Mouse (Mus musculus) MEL (cell line): ENCODE results near the gene Ap1b1. TPM values are rescaled to one million over a fixed set of nuclear protein-coding genes. Genes with fewer than 3 reads are reported as not detected.

Experiments used
- DNase-seq: peaks from one replicate; pipeline ENCODE4 v3.0.0; 2011; ENCODE audit warnings: low read depth, low spot score
- H3K27ac ChIP-seq: 2 replicates; pipeline ENCODE4 v1.5.1; 2012; ENCODE audit warnings: low read depth, mild to moderate bottlenecking, control low read depth, low read length, moderate library complexity; ENCODE audit not compliant: control insufficient read depth
- H3K27me3 ChIP-seq, 2 experiments: fragments of 150-350 bp in 1 of 2; sonication (generic) in 1 of 2; 2 replicates each; pipeline ENCODE4 v1.6.1; 2012; ENCODE audit warnings: low read length in 2 of 2, mild to moderate bottlenecking in 2 of 2, improper control_type of control experiment in 1 of 2, moderate library complexity in 1 of 2; ENCODE audit not compliant: insufficient read depth in 2 of 2, control insufficient read depth in 1 of 2
- H3K36me3 ChIP-seq, 2 experiments: 2 replicates each; pipeline ENCODE4 v1.6.1; 2012 to 2014; ENCODE audit warnings: low read length in 2 of 2, improper control_type of control experiment in 1 of 2, inconsistent platforms in 1 of 2, mild to moderate bottlenecking in 1 of 2; ENCODE audit not compliant: insufficient read depth in 2 of 2, control insufficient read depth in 1 of 2
- H3K4me1 ChIP-seq, 2 experiments: fragments of 150-350 bp in 1 of 2; sonication (generic) in 1 of 2; 2 replicates each; pipeline ENCODE4 v1.6.1; 2012; ENCODE audit warnings: low read length in 2 of 2, improper control_type of control experiment in 1 of 2, mild to moderate bottlenecking in 1 of 2; ENCODE audit not compliant: insufficient read depth in 2 of 2, control insufficient read depth in 1 of 2
- H3K4me3 ChIP-seq, 2 experiments: fragments of 150-350 bp in 1 of 2; sonication (generic) in 1 of 2; 2 replicates each; pipeline ENCODE4 v1.5.1; 2012; ENCODE audit warnings: low read depth in 2 of 2, low read length in 2 of 2, mild to moderate bottlenecking in 2 of 2, moderate library complexity in 2 of 2, control low read depth in 1 of 2, improper control_type of control experiment in 1 of 2; ENCODE audit not compliant: control insufficient read depth in 1 of 2, insufficient read depth in 1 of 2
- H3K79me2 ChIP-seq: 2 replicates; pipeline ENCODE4 v1.6.1; 2012; ENCODE audit warnings: mild to moderate bottlenecking, low read length, moderate library complexity; ENCODE audit not compliant: control insufficient read depth, poor library complexity, insufficient read depth
- H3K9ac ChIP-seq: 2 replicates; pipeline ENCODE4 v1.6.1; 2012; ENCODE audit warnings: low read depth, mild to moderate bottlenecking, control low read depth, low read length, moderate library complexity; ENCODE audit not compliant: control insufficient read depth, poor library complexity, severe bottlenecking
- H3K9me3 ChIP-seq: fragments of 150-350 bp; sonication (generic); replicated peaks from 2 replicates; pipeline ENCODE4 v1.6.1; 2012; ENCODE audit warnings: mild to moderate bottlenecking, low read length, improper control_type of control experiment, moderate library complexity; ENCODE audit not compliant: insufficient read depth
- ETS1 ChIP-seq: IDR thresholded peaks from 2 replicates; pipeline ENCODE4 v1.6.1; 2012; ENCODE audit warnings: low read depth, mild to moderate bottlenecking, inconsistent platforms, low read length, improper control_type of control experiment, moderate library complexity
- GATA1 ChIP-seq: IDR thresholded peaks from 2 replicates; pipeline ENCODE4 v1.6.1; 2011; ENCODE audit warnings: low read depth, low read length, improper control_type of control experiment
- MAFK ChIP-seq: IDR thresholded peaks from 2 replicates; pipeline ENCODE4 v1.6.1; 2011; ENCODE audit warnings: low read depth, mild to moderate bottlenecking, low read length, improper control_type of control experiment, borderline replicate concordance
- MAX ChIP-seq: IDR thresholded peaks from 2 replicates; pipeline ENCODE4 v1.6.1; 2011; ENCODE audit warnings: low read length, improper control_type of control experiment
- MEF2A ChIP-seq: IDR thresholded peaks from 2 replicates; pipeline ENCODE4 v1.6.1; 2014; ENCODE audit warnings: low read depth, mild to moderate bottlenecking, inconsistent platforms, low read length, improper control_type of control experiment; ENCODE audit not compliant: poor library complexity, insufficient replicate concordance, severe bottlenecking; ENCODE audit errors: extremely low read depth
- MXI1 ChIP-seq: IDR thresholded peaks from 2 replicates; pipeline ENCODE4 v1.6.1; 2011; ENCODE audit warnings: mild to moderate bottlenecking, low read depth, low read length, improper control_type of control experiment
- NELFE ChIP-seq: IDR thresholded peaks from 2 replicates; pipeline ENCODE4 v1.6.1; 2011; ENCODE audit warnings: low read depth, low read length, improper control_type of control experiment
- POLR2AphosphoS2 ChIP-seq: IDR thresholded peaks from 2 replicates; pipeline ENCODE4 v1.6.1; 2011; ENCODE audit warnings: low read length, improper control_type of control experiment
- SIN3A ChIP-seq: IDR thresholded peaks from 2 replicates; pipeline ENCODE4 v1.6.1; 2012; ENCODE audit warnings: low read length, improper control_type of control experiment, inconsistent platforms
- TAL1 ChIP-seq: IDR thresholded peaks from 2 replicates; pipeline ENCODE4 v1.6.1; 2012; ENCODE audit warnings: mild to moderate bottlenecking, inconsistent platforms, low read length, moderate library complexity, mixed read lengths
- TCF12 ChIP-seq: IDR thresholded peaks from 2 replicates; pipeline ENCODE4 v1.6.1; 2014; ENCODE audit warnings: low read depth, mild to moderate bottlenecking, inconsistent platforms, low read length, improper control_type of control experiment, moderate library complexity
- UBTF ChIP-seq: IDR thresholded peaks from 2 replicates; pipeline ENCODE4 v1.6.1; 2012; ENCODE audit warnings: low read depth, mild to moderate bottlenecking, inconsistent platforms, low read length, improper control_type of control experiment, moderate library complexity, borderline replicate concordance; ENCODE audit not compliant: insufficient read depth
- ZMIZ1 ChIP-seq: IDR thresholded peaks from 2 replicates; pipeline ENCODE4 v1.6.1; 2012; ENCODE audit warnings: low read depth, mild to moderate bottlenecking, inconsistent platforms, low read length, improper control_type of control experiment, moderate library complexity
- ZNF384 ChIP-seq: IDR thresholded peaks from 2 replicates; pipeline ENCODE4 v1.6.1; 2012; ENCODE audit warnings: low read depth, mild to moderate bottlenecking, inconsistent platforms, low read length, improper control_type of control experiment
- polyA plus RNA-seq, 2 experiments: library from polyadenylated mRNA; stranded (reverse) in 1 of 2; unstranded in 1 of 2; fragments of >175 nt in 1 of 2; fragments of >200 nt in 1 of 2; gene quantifications; 2 replicates each; pipeline versions ENCODE4 v1.2.1 to v1.2.4; 2012; ENCODE audit warnings: low replicate concordance in 2 of 2, low read depth in 1 of 2; ENCODE audit not compliant: insufficient read length in 2 of 2, insufficient read depth in 1 of 2, missing spikeins in 1 of 2
- total RNA-seq: library from RNA; depleted of rRNA; stranded (reverse); fragments of 300-350 nt; gene quantifications from 2 replicates; pipeline ENCODE4 v1.2.3, GENCODE M21; 2012

Gene Ap1b1
- total and polyA plus RNA-seq, 3 experiments, result 60.1 to 79.3 TPM; not detected in 1

- H3K27ac ChIP-seq, result no peak overlapping the region
- peaks cover 14 to 16% of the 10 kb centered on the region in 2 experiments for H3K4me1 ChIP-seq
- H3K27me3 ChIP-seq, result no peaks in the 10 kb centered on the region; a peak in 1 of 4 replicates
- H3K36me3 ChIP-seq, result peaks cover 0 to 15% of the 10 kb centered on the region in 2 experiments; a peak in 2 of 4 replicates
- H3K79me2 ChIP-seq, result no peaks in the 10 kb centered on the region
- no peak overlapping the region for H3K4me3 ChIP-seq
- H3K9me3 ChIP-seq, result no peaks in the 10 kb centered on the region
- TF ChIP-seq MXI1 (no peak), ETS1 (no peak)
- H3K9ac ChIP-seq, result no peak overlapping the region
- DNase-seq, result no peak
Observed at GRCm38 (mm10) chr11:4963099-4963808, 23.4 kb upstream of the Ap1b1 start.

- Histone ChIP-seq H3K27ac (no peak overlapping the region), H3K79me2 (no peaks in the 10 kb centered on the region), H3K36me3 (peaks cover 0 to 16% of the 10 kb centered on the region in 2 experiments; a peak in 2 of 4 replicates), H3K27me3 (no peaks in the 10 kb centered on the region), H3K9me3 (no peaks in the 10 kb centered on the region), H3K4me1 (peaks cover 14 to 20% of the 10 kb centered on the region in 2 experiments)
- no peak for DNase-seq
- TF ChIP-seq GATA1, result no peak
- 0 out of 2 replicates have a peak, but pooled peaks have one; percentile 15 for TF ChIP-seq MAX
- TF ChIP-seq ZNF384, result no peak
- TF ChIP-seq, all 39 proteins: peak for 1
- Histone ChIP-seq H3K9ac (no peak overlapping the region), H3K4me3 (no peak overlapping the region)
Observed at GRCm38 (mm10) chr11:4966325-4966724, 20.3 kb upstream of the Ap1b1 start.

GRCm38 (mm10) chr11:4966888-4967287 is 19.7 kb upstream of the Ap1b1 start:
- Histone ChIP-seq H3K9ac (no peak overlapping the region; the same call in 1 of the 2 replicates), H3K36me3 (peaks cover 0 to 16% of the 10 kb centered on the region in 2 experiments; a peak in 2 of 4 replicates), H3K27me3 (no peaks in the 10 kb centered on the region), H3K9me3 (no peaks in the 10 kb centered on the region), H3K4me3 (no peak overlapping the region), H3K27ac (peak overlapping the region; percentile 79), H3K79me2 (no peaks in the 10 kb centered on the region), H3K4me1 (peaks cover 14 to 20% of the 10 kb centered on the region in 2 experiments)
- peak; percentile 43 for TF ChIP-seq TAL1
- 0 out of 2 replicates have a peak, but pooled peaks have one; percentile 15 for TF ChIP-seq TCF12
- no peak for TF ChIP-seq MAFK
- TF ChIP-seq SIN3A, result no peak
- TF ChIP-seq MEF2A, result no peak
- TF ChIP-seq NELFE, result no peak
- no peak for TF ChIP-seq POLR2AphosphoS2
- TF ChIP-seq UBTF, result no peak
- TF ChIP-seq ZMIZ1, result no peak
- peak; percentile 59 for DNase-seq
